Comparison of ENCODE assay signal across 16 mouse cellular contexts in the genomic region with DNA sequence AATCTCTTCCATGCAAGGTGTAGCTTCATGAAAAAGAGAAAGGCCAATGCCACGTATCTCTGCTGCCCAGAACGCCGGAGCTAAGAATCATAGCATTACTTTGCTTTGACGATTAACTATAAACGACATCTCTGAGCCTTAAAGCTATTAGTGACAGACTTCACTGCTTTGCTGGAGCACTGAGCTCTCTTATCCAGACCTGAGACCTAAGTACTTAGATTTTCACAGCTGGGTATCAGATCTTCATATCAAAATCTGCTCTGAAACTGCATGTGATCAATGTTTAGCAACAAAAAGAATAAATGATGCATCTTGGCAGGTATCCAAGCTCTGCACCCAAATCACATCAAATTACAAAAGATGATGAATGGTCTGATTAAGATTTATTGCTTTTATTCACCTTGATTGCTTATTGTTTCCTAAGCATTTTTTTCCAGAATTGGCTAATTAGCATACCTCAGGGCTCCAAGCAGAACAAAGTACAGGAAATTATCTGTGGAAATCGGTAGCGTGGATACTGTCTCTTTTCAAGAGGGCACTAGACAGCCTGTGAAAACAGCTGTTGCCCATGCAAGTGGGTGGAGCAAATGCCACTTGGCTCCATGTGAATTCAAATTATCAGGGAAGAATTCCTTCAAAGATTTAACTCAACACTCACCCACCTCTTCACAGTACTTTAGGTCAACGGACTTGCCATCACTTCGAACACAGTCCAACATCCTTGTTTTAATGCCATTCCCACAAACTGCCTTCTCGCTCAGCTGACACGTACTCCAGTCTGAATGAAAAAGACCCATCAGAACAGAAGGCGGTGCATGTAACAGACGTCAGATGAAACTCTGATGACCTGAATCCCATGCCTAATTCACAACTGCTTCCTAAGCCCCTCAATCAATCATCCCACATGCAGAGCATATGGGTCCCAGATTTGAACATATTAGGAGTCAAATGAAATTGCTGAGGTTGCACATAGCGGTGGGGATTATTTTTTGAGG.
DNase-seq lines count a peak whose midpoint lies in the region; ATAC-seq and TF ChIP-seq lines count a peak whose summit lies in the region.
"Had no signal": no experiment of that assay in that cellular context is flagged by ENCODE, and none has a peak within 500 bp of the region (broad histone marks: within the 10 kb centered on the region; RNA-seq: fewer than 3 reads in every experiment).

No protein-coding gene starts in this region.

- peak; percentile 80 for ATAC-seq in hindbrain, embryonic 11.5 days (ENCODE audit: low FRiP score)
- peak; percentile 77 for ATAC-seq in forebrain, postnatal 0 days
- peak; percentile 48; the same call in 1 of the 2 replicates for ATAC-seq in midbrain, embryonic 14.5 days (ENCODE audit: low FRiP score, low TSS enrichment)
- no peak for ATAC-seq in heart, embryonic 11.5 days (replicated peaks; ENCODE audit: insufficient number of reproducible peaks, low FRiP score, low TSS enrichment)

- H3K27ac ChIP-seq in hindbrain, embryonic 11.5 days (ENCODE audit: low read depth, low read length), result no peak overlapping the region
- H3K27ac ChIP-seq in hindbrain, embryonic 10.5 days, result no peak overlapping the region
- no peak overlapping the region for H3K27ac ChIP-seq in forebrain, postnatal 0 days (ENCODE audit: low read depth, low read length)
- H3K27ac ChIP-seq in midbrain, embryonic 14.5 days (replicated peaks; ENCODE audit: low read depth, low read length), result 0 out of 2 replicates have a peak overlapping the region, but pooled peaks have one; percentile 0
- no peak overlapping the region for H3K27ac ChIP-seq in heart, embryonic 11.5 days (ENCODE audit: low read depth, low read length)
- H3K27ac ChIP-seq: limb, embryonic 10.5 days; liver, embryonic 13.5 days; stomach, embryonic 15.5 days had no signal

- H3K9ac ChIP-seq in hindbrain, embryonic 11.5 days (ENCODE audit: low read depth, low read length), result no peak overlapping the region
- no peak overlapping the region for H3K9ac ChIP-seq in forebrain, postnatal 0 days
- H3K9ac ChIP-seq in midbrain, embryonic 14.5 days (replicated peaks; ENCODE audit: low read length), result no peak overlapping the region
- H3K9ac ChIP-seq in heart, embryonic 11.5 days (ENCODE audit: low read depth, low read length), result no peak overlapping the region
- H3K9ac ChIP-seq: liver, embryonic 13.5 days; stomach, embryonic 15.5 days had no signal

- WGBS in hindbrain, embryonic 11.5 days, result 70% methylated on average over 14 of the region's 14 CpGs
- 77% methylated on average over 14 of the region's 14 CpGs for WGBS in hindbrain, embryonic 10.5 days
- 35% methylated on average over 14 of the region's 14 CpGs for WGBS in forebrain, postnatal 0 days
- WGBS in midbrain, embryonic 14.5 days, result 55% methylated on average over 14 of the region's 14 CpGs
- 67% methylated on average over 14 of the region's 14 CpGs for WGBS in heart, embryonic 11.5 days (ENCODE audit: insufficient replicate concordance)

- H3K4me3 ChIP-seq in hindbrain, embryonic 11.5 days (ENCODE audit: low read depth, low read length), result no peak overlapping the region
- no peak overlapping the region for H3K4me3 ChIP-seq in hindbrain, embryonic 10.5 days
- H3K4me3 ChIP-seq in forebrain, postnatal 0 days (ENCODE audit: low read depth, low read length), result no peak overlapping the region
- H3K4me3 ChIP-seq in midbrain, embryonic 14.5 days (replicated peaks; ENCODE audit: low read depth, low read length), result no peak overlapping the region
- H3K4me3 ChIP-seq in heart, embryonic 11.5 days (ENCODE audit: low read depth, low read length), result no peak overlapping the region
- H3K4me3 ChIP-seq: limb, embryonic 10.5 days; liver, embryonic 13.5 days; stomach, embryonic 15.5 days had no signal

- no peak for TF ChIP-seq CTCF in forebrain, postnatal 0 days (IDR thresholded peaks at IDR 0.05; ENCODE audit: low read depth)

- peak; percentile 25 for DNase-seq in hindbrain, embryonic 11.5 days (ENCODE audit: low spot score)
- DNase-seq in hindbrain, embryonic 10.5 days (ENCODE audit: low spot score), result no peak
- peak; percentile 17 for DNase-seq in forebrain, postnatal 0 days
- DNase-seq in midbrain, embryonic 14.5 days, result peak; percentile 35
- peak; percentile 78 for DNase-seq in retina, postnatal 1 day
- no peak for DNase-seq in testis, postnatal 10 days (ENCODE audit: low spot score)
- no peak for DNase-seq in frontal cortex, postnatal 25 days (ENCODE audit: low spot score in 2 of 2)
- DNase-seq: cerebellum, adult 9-10 months; gastrocnemius, postnatal 36 days; layer of hippocampus, adult 9-11 months; liver, embryonic 13.5 days; lung, postnatal 10 days; thymus, postnatal 4 days had no signal

- H3K4me1 ChIP-seq in hindbrain, embryonic 11.5 days (replicated peaks; ENCODE audit: control insufficient read depth, insufficient read depth, low read length), result no peaks in the 10 kb centered on the region
- H3K4me1 ChIP-seq in hindbrain, embryonic 10.5 days (replicated peaks), result no peaks in the 10 kb centered on the region
- H3K4me1 ChIP-seq in forebrain, postnatal 0 days (ENCODE audit: insufficient read depth), result no peaks in the 10 kb centered on the region
- peaks cover 6% of the 10 kb centered on the region for H3K4me1 ChIP-seq in midbrain, embryonic 14.5 days (ENCODE audit: control insufficient read depth, insufficient read depth, low read length)
- no peaks in the 10 kb centered on the region for H3K4me1 ChIP-seq in heart, embryonic 11.5 days (ENCODE audit: control insufficient read depth, insufficient read depth, low read length)
- H3K4me1 ChIP-seq: limb, embryonic 10.5 days; liver, embryonic 13.5 days; stomach, embryonic 15.5 days had no signal

- no peaks in the 10 kb centered on the region for H3K27me3 ChIP-seq in hindbrain, embryonic 11.5 days (ENCODE audit: control insufficient read depth, insufficient read depth, low read length)
- H3K27me3 ChIP-seq in hindbrain, embryonic 10.5 days (ENCODE audit: insufficient read depth, poor library complexity, severe bottlenecking), result no peaks in the 10 kb centered on the region
- H3K27me3 ChIP-seq in forebrain, postnatal 0 days (ENCODE audit: insufficient read depth, low read length), result no peaks in the 10 kb centered on the region
- H3K27me3 ChIP-seq in midbrain, embryonic 14.5 days (ENCODE audit: control insufficient read depth, insufficient read depth, low read length), result no peaks in the 10 kb centered on the region
- no peaks in the 10 kb centered on the region for H3K27me3 ChIP-seq in heart, embryonic 11.5 days (ENCODE audit: control insufficient read depth, insufficient read depth, low read length)
- H3K27me3 ChIP-seq: liver, embryonic 13.5 days; stomach, embryonic 15.5 days had no signal

- no peak overlapping the region for H3K4me2 ChIP-seq in hindbrain, embryonic 11.5 days (replicated peaks; ENCODE audit: low read depth, low read length)
- H3K4me2 ChIP-seq in forebrain, postnatal 0 days (ENCODE audit: low read depth), result no peak overlapping the region
- no peak overlapping the region for H3K4me2 ChIP-seq in midbrain, embryonic 14.5 days (ENCODE audit: low read length)
- H3K4me2 ChIP-seq in heart, embryonic 11.5 days, result no peak overlapping the region
- H3K4me2 ChIP-seq: liver, embryonic 13.5 days; stomach, embryonic 15.5 days had no signal

- H3K9me3 ChIP-seq in hindbrain, embryonic 11.5 days (ENCODE audit: control insufficient read depth, low read length), result no peaks in the 10 kb centered on the region
- no peaks in the 10 kb centered on the region for H3K9me3 ChIP-seq in hindbrain, embryonic 10.5 days
- no peaks in the 10 kb centered on the region for H3K9me3 ChIP-seq in forebrain, postnatal 0 days (ENCODE audit: low read length)
- H3K9me3 ChIP-seq in midbrain, embryonic 14.5 days (ENCODE audit: control insufficient read depth, low read length), result no peaks in the 10 kb centered on the region
- H3K9me3 ChIP-seq in heart, embryonic 11.5 days (replicated peaks; ENCODE audit: control insufficient read depth, low read length), result no peaks in the 10 kb centered on the region
- H3K9me3 ChIP-seq: limb, embryonic 10.5 days; liver, embryonic 13.5 days; stomach, embryonic 15.5 days had no signal

- H3K36me3 ChIP-seq in hindbrain, embryonic 11.5 days (ENCODE audit: control insufficient read depth, insufficient read depth, low read length), result no peaks in the 10 kb centered on the region
- no peaks in the 10 kb centered on the region for H3K36me3 ChIP-seq in hindbrain, embryonic 10.5 days
- no peaks in the 10 kb centered on the region for H3K36me3 ChIP-seq in forebrain, postnatal 0 days (ENCODE audit: insufficient read depth)
- H3K36me3 ChIP-seq in midbrain, embryonic 14.5 days (ENCODE audit: control insufficient read depth, insufficient read depth, low read length), result 0 out of 2 replicates have a peak, but pooled peaks cover 3% of the 10 kb centered on the region
- H3K36me3 ChIP-seq in heart, embryonic 11.5 days (ENCODE audit: control insufficient read depth, insufficient read depth, low read length), result no peaks in the 10 kb centered on the region
- H3K36me3 ChIP-seq: limb, embryonic 10.5 days; liver, embryonic 13.5 days; stomach, embryonic 15.5 days had no signal

Comparison
In these comparisons a context has a peak if more than half of its experiments do, and no peak if none do; other contexts are left out.
1. DNase-seq: peak in hindbrain, embryonic 11.5 days (single experiment), forebrain, postnatal 0 days (single experiment), midbrain, embryonic 14.5 days (single experiment) and retina, postnatal 1 day (single experiment); none in hindbrain, embryonic 10.5 days (single experiment), testis, postnatal 10 days (single experiment) and frontal cortex, postnatal 25 days (0 of 2).